Mouse (Mus musculus) liver, embryonic 14 days (tissue): ENCODE data around the gene Cd8a. TPM values are rescaled to one million over a fixed set of nuclear protein-coding genes. Genes with fewer than 3 reads are reported as not detected.

Experiments used
- polyA plus RNA-seq: library from polyadenylated mRNA; depleted of rRNA; stranded (reverse); fragments of >200 nt; gene quantifications from 2 replicates; pipeline ENCODE4 v1.2.3, GENCODE M21; 2012; rRNA removed

Cd8a gene
- polyA plus RNA-seq = not detected in 2 replicates

DNA sequence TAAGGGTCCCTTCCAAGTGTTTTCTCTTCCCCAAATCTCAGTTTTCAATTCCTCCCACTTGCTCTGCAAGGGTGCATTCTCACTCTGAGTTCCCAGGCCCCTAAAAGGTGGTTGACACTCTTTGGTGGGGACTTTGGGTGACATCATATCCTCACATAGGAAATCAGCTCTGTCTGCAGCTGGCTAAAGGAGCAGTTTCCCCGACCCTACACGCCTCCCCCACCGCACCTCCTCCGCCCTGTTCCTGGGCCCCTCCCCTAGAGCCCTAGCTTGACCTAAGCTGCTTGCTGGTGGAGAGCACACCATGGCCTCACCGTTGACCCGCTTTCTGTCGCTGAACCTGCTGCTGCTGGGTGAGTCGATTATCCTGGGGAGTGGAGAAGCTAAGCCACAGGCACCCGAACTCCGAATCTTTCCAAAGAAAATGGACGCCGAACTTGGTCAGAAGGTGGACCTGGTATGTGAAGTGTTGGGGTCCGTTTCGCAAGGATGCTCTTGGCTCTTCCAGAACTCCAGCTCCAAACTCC, at the start of gene Cd8a:
Gene Cd8a, plus strand, starts transcription at position 179 of the 527 bp plus-strand sequence.

Other genes starting within 250 kb of the Cd8a start
- gene Thnsl2, start 229.0 kb upstream of the Cd8a start, polyA plus RNA-seq = 4.4 and 5.7 TPM in 2 replicates
- gene Fabp1, start 173.6 kb upstream of the Cd8a start, polyA plus RNA-seq = 195 and 199 TPM in 2 replicates
- 11.9 and 15.0 TPM in 2 replicates for gene Krcc1, start 101.8 kb upstream of the Cd8a start, polyA plus RNA-seq
- 0.07 and 0.45 TPM in 2 replicates for gene Smyd1, start 51.2 kb upstream of the Cd8a start, polyA plus RNA-seq
- not detected in 2 replicates for gene Cd8b1, start 50.6 kb upstream of the Cd8a start, polyA plus RNA-seq
- 14.4 and 16.5 TPM in 2 replicates for gene Rmnd5a, start 67.2 kb downstream of the Cd8a start, polyA plus RNA-seq
- 5.2 and 5.7 TPM in 2 replicates for gene Rnf103, start 120.5 kb downstream of the Cd8a start, polyA plus RNA-seq
- gene Chmp3, start 170.4 kb downstream of the Cd8a start, polyA plus RNA-seq = 26.6 and 27.1 TPM in 2 replicates